Mouse (Mus musculus) neural tube, embryonic 13.5 days (tissue): ENCODE measurements around the gene Psmg1. TPM values are rescaled to one million over a fixed set of nuclear protein-coding genes. Genes with fewer than 3 reads are reported as not detected.
"Not testable (repeated sequence)": the region's sequence is repeated elsewhere in the genome, so short reads cannot be mapped to it uniquely, and the experiment has no call there.

Experiments
- ATAC-seq: fragments of 200-750 bp; cut with Nextera tagmentation; 2 replicates; pipeline ENCODE4 v1.8.0; 2017; ENCODE audit warnings: low read depth, mild to moderate bottlenecking, moderate TSS enrichment, moderate library complexity
- H3K27ac ChIP-seq: fragments of 300-500 bp; sonication (generic); replicated peaks from 2 replicates; pipeline ENCODE4 v1.5.1; 2015; ENCODE audit warnings: moderate library complexity, mild to moderate bottlenecking, inconsistent platforms
- H3K27me3 ChIP-seq: fragments of 300-500 bp; sonication (generic); 2 replicates; pipeline ENCODE4 v1.6.1; 2015; ENCODE audit warnings: mild to moderate bottlenecking, inconsistent platforms
- H3K36me3 ChIP-seq: fragments of 300-500 bp; sonication (generic); 2 replicates; pipeline ENCODE4 v1.6.1; 2015; ENCODE audit warnings: mild to moderate bottlenecking, inconsistent platforms
- H3K4me1 ChIP-seq: fragments of 300-500 bp; sonication (generic); replicated peaks from 2 replicates; pipeline ENCODE4 v1.6.1; 2015; ENCODE audit warnings: inconsistent platforms
- H3K4me2 ChIP-seq: fragments of 300-500 bp; sonication (generic); 2 replicates; pipeline ENCODE4 v1.6.1; 2015; ENCODE audit warnings: inconsistent platforms, mild to moderate bottlenecking, moderate library complexity
- H3K4me3 ChIP-seq: fragments of 300-500 bp; sonication (generic); 2 replicates; pipeline ENCODE4 v1.5.1; 2015; ENCODE audit warnings: mild to moderate bottlenecking, inconsistent platforms
- H3K9ac ChIP-seq: fragments of 300-500 bp; sonication (generic); 2 replicates; pipeline ENCODE4 v1.6.1; 2015; ENCODE audit warnings: moderate library complexity, mild to moderate bottlenecking, inconsistent platforms
- H3K9me3 ChIP-seq: fragments of 300-500 bp; sonication (generic); 2 replicates; pipeline ENCODE4 v1.6.1; 2016; ENCODE audit warnings: inconsistent platforms
- WGBS: fragments of 180-500 bp; shearing (Covaris S2); methylation state at CpG from one replicate; pipeline ENCODE4 v1.1.7; 2015; 5-methylcytosine and 5-hydroxymethylcytosine counted together
- polyA plus RNA-seq: library from polyadenylated mRNA; unstranded; fragments of >200 nt; fragmentation: Nextera tagmentation; extraction: Ambion mirVana; gene quantifications from 2 replicates; pipeline ENCODE4 v1.2.1, GENCODE M21; 2015

The Psmg1 gene
- polyA plus RNA-seq, 1 experiment from 2014 or later: 63.6 TPM

GRCm38 (mm10) chr16:95994576-95994975, 3.8 kb upstream of the Psmg1 start:
- H3K4me3 ChIP-seq, ATAC-seq, H3K27ac ChIP-seq, H3K9me3 ChIP-seq, H3K27me3 ChIP-seq, H3K9ac ChIP-seq, H3K4me2 ChIP-seq: not testable (repeated sequence)
- 93% methylated on average over 4 of the region's 4 CpGs for WGBS
- H3K36me3 ChIP-seq: peaks cover 42% of the 10 kb centered on the region
- H3K4me1 ChIP-seq: peaks cover 18% of the 10 kb centered on the region

DNA sequence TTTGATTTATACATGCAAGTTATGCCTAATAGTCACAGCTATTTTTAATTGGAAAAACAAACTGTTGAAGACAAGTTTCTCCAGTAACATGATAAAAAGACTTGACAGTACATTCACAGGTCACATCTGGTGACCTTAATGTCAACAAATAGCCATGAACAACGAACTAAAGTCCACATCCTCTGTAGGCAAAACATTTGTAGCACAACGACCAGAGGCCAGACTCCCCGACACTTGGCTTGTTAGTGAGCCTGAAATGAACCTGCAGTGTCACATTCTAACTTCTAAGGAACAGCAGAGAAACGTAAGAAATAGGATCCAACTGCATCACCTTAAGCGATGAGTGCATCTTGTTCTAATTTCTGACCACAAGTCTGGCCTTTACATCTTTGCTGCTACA, 1.8 kb upstream of the Psmg1 start:
- Histone ChIP-seq H3K27me3 (no peaks in the 10 kb centered on the region), H3K4me1 (peaks cover 18% of the 10 kb centered on the region), H3K4me3 (no peak overlapping the region), H3K4me2 (no peak overlapping the region), H3K36me3 (peaks cover 37% of the 10 kb centered on the region), H3K27ac (no peak overlapping the region), H3K9me3 (no peaks in the 10 kb centered on the region), H3K9ac (no peak overlapping the region)
- 79% methylated on average over 5 of the region's 5 CpGs for WGBS
- no peak for ATAC-seq

- Histone ChIP-seq H3K9ac (peak overlapping the region; percentile 77), H3K27ac (peak overlapping the region; percentile 91), H3K9me3 (no peaks in the 10 kb centered on the region), H3K27me3 (no peaks in the 10 kb centered on the region), H3K36me3 (peaks cover 37% of the 10 kb centered on the region), H3K4me2 (peak overlapping the region; percentile 73), H3K4me1 (peaks cover 18% of the 10 kb centered on the region), H3K4me3 (peak overlapping the region; percentile 60)
- no peak for ATAC-seq
- WGBS: 8% methylated on average over 10 of the region's 10 CpGs
These were observed 551 bp upstream of the Psmg1 start for GRCm38 (mm10) chr16:95991122-95991900.

- H3K36me3 ChIP-seq: peaks cover 57% of the 10 kb centered on the region
- ATAC-seq: no peak
- peaks cover 3% of the 10 kb centered on the region for H3K4me1 ChIP-seq
- no peak overlapping the region for H3K4me2 ChIP-seq
- WGBS: 83% methylated on average over 5 of the region's 5 CpGs
- no peaks in the 10 kb centered on the region for H3K27me3 ChIP-seq
- H3K4me3 ChIP-seq: no peak overlapping the region
- no peak overlapping the region for H3K27ac ChIP-seq
- no peak overlapping the region for H3K9ac ChIP-seq
- H3K9me3 ChIP-seq: no peaks in the 10 kb centered on the region
These were observed 5.8 kb downstream of the Psmg1 start for GRCm38 (mm10) chr16:95984911-95985310.

DNA sequence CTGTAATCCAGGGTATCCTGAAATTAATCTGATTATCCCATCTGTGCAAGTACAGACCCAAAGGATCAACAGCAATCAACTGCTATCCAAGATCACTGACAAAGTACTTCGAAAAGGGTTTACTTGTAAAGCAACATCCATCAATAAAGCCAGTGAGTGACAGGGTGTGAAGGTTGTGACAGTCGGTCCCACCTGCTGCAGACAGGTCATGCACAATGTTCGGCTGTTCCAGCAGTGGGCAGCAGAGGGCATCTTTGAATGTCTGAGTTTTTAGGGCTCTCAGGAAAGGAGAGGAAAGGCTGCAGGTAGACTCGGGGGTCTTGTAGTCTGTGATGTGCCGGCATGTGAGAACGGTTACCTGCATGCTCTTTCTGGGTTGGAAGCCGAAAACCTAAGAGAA, 7.2 kb downstream of the Psmg1 start:
- Histone ChIP-seq H3K36me3 (peaks cover 69% of the 10 kb centered on the region), H3K27ac (no peak overlapping the region), H3K27me3 (no peaks in the 10 kb centered on the region), H3K4me3 (no peak overlapping the region), H3K9ac (no peak overlapping the region), H3K4me2 (no peak overlapping the region), H3K9me3 (no peaks in the 10 kb centered on the region), H3K4me1 (no peaks in the 10 kb centered on the region)
- WGBS: 82% methylated on average over 7 of the region's 7 CpGs
- no peak for ATAC-seq

DNA sequence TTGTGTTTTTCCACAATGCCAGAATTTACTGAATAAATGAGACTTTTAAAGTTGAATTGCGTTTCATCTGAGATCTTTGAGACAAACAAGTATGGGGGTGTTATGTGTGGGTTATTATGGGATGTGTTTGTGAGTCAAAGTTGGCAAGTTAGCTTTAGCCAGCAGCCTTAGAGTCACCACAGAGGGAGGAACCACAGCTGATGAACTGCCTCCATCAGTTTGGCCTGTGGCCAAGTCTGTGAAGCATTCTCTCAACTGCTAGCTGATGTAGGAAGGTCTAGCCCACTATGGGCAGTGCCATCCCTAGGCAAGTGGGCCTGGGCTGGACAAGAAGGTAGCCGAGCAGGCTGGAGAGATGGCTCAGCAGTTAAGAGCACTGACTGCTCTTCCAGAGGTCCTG, 19.9 kb downstream of the Psmg1 start:
- no peaks in the 10 kb centered on the region for H3K27me3 ChIP-seq
- WGBS: 92% methylated on average over 2 of the region's 2 CpGs
- no peak overlapping the region for H3K27ac ChIP-seq
- no peak for ATAC-seq
- no peak overlapping the region for H3K9ac ChIP-seq
- H3K36me3 ChIP-seq: no peaks in the 10 kb centered on the region
- H3K9me3 ChIP-seq: no peaks in the 10 kb centered on the region
- no peaks in the 10 kb centered on the region for H3K4me1 ChIP-seq
- H3K4me2 ChIP-seq: no peak overlapping the region
- H3K4me3 ChIP-seq: no peak overlapping the region

DNA sequence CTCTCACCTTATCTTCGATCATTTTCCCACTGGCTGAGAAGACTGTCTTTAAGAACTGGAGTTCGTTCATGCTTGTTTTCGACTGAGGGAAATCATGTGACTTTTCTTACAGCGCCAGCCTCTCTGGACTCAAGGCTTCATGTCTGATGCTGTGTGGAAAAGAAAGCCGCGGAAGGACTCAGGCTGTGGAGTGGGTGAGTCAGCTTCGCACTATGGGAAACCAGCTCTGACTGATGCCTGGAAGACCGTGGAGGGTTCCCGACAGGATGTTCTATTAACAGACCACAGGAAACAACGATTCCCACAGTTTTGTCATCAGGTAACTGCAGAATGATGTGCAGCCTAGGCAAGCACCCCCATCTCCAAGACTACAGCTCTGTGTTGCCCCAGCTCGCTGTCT, 23.3 kb downstream of the Psmg1 start:
- Histone ChIP-seq H3K27me3 (no peaks in the 10 kb centered on the region), H3K9me3 (no peaks in the 10 kb centered on the region), H3K27ac (no peak overlapping the region), H3K9ac (no peak overlapping the region), H3K4me2 (no peak overlapping the region), H3K36me3 (no peaks in the 10 kb centered on the region), H3K4me1 (no peaks in the 10 kb centered on the region; the same call in 1 of the 2 replicates), H3K4me3 (no peak overlapping the region)
- WGBS: 89% methylated on average over 11 of the region's 11 CpGs
- no peak for ATAC-seq

- WGBS: 57% methylated on average over 11 of the region's 11 CpGs
- no peak overlapping the region for H3K9ac ChIP-seq
- no peak overlapping the region for H3K4me3 ChIP-seq
- no peaks in the 10 kb centered on the region for H3K27me3 ChIP-seq
- no peak overlapping the region for H3K4me2 ChIP-seq
- no peaks in the 10 kb centered on the region for H3K9me3 ChIP-seq
- H3K4me1 ChIP-seq: no peaks in the 10 kb centered on the region; the same call in 1 of the 2 replicates
- no peaks in the 10 kb centered on the region for H3K36me3 ChIP-seq
- no peak overlapping the region for H3K27ac ChIP-seq
- ATAC-seq: no peak
These were observed 26.2 kb downstream of the Psmg1 start for GRCm38 (mm10) chr16:95964427-95965023.

DNA sequence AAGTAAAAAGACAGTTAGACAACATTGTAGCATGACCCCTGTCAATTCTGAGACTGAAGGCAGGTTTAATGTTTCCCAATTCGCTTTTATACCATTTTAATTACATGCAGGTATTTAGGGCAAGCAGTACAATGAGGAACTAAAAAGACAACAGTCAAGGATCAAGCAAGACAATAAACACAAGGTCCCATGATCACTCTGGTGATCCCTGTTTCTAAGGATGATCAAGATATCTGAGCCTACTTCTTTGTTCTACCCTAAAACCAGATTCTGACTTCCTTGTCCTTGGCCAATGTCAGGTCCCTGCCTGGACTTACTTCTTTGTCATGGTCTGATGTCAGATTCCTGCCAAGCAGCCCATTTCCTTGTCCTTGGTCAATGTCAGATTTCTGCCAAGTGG, 29.3 kb downstream of the Psmg1 start:
- not testable (repeated sequence) for H3K4me1 ChIP-seq, H3K27me3 ChIP-seq, H3K4me2 ChIP-seq, ATAC-seq, H3K9ac ChIP-seq, H3K9me3 ChIP-seq, H3K4me3 ChIP-seq, H3K27ac ChIP-seq, H3K36me3 ChIP-seq
- WGBS: 74% methylated on average over 1 of the region's 1 CpGs

GRCm38 (mm10) chr16:95960689-95961088, 30.1 kb downstream of the Psmg1 start:
- not testable (repeated sequence) for H3K4me3 ChIP-seq, H3K9ac ChIP-seq, ATAC-seq, H3K27me3 ChIP-seq, H3K9me3 ChIP-seq, H3K36me3 ChIP-seq, H3K4me2 ChIP-seq, H3K27ac ChIP-seq, H3K4me1 ChIP-seq
- 97% methylated on average over 2 of the region's 2 CpGs for WGBS

- Histone ChIP-seq H3K27me3 (no peaks in the 10 kb centered on the region), H3K9me3 (no peaks in the 10 kb centered on the region), H3K9ac (no peak overlapping the region), H3K27ac (no peak overlapping the region), H3K36me3 (no peaks in the 10 kb centered on the region), H3K4me1 (no peaks in the 10 kb centered on the region; the same call in 1 of the 2 replicates), H3K4me2 (no peak overlapping the region), H3K4me3 (no peak overlapping the region)
- WGBS: 82% methylated on average over 8 of the region's 8 CpGs
- no peak for ATAC-seq
These were observed 32.7 kb downstream of the Psmg1 start for GRCm38 (mm10) chr16:95958080-95958479.

DNA sequence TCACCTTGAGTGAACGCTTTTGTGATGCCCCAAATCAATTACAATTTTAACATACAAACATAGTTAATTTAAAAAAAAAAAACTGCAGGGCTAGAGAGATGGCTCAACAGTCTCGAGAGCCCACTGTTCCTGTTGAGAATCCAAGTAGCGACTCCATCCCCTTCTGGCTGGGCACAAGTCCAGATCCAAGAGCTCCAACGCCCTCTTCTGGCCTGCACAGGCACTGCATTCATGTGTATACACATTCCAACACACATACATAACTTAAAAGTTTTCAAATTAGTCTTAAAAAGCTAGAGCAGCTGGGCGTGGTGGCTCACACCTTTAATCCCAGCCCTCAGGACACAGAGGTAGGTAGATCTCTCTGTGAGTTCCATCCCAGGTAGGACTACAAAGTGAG, 34.1 kb downstream of the Psmg1 start:
- Histone ChIP-seq H3K4me2 (no peak overlapping the region), H3K36me3 (no peaks in the 10 kb centered on the region), H3K27me3 (no peaks in the 10 kb centered on the region), H3K9me3 (no peaks in the 10 kb centered on the region), H3K27ac (no peak overlapping the region), H3K4me3 (no peak overlapping the region), H3K9ac (no peak overlapping the region), H3K4me1 (no peaks in the 10 kb centered on the region)
- no peak for ATAC-seq
- 68% methylated on average over 5 of the region's 5 CpGs for WGBS
